Mouse (Mus musculus) brain, adult 2 months (tissue): Measurements from ENCODE around the gene Fam19a2.

Experiments
- DNase-seq: peaks from one replicate; pipeline ENCODE4 v3.0.0; 2011; ENCODE audit warnings: low read depth, low spot score

Gene Fam19a2

GRCm38 (mm10) chr10:123263876-123264309, at the start of gene Fam19a2:
Gene Fam19a2 (plus strand): TSS chr10:123263996.
- peak; percentile 92 for DNase-seq

- no peak for DNase-seq
Measured at GRCm38 (mm10) chr10:123222785-123223184, 41.0 kb upstream of the Fam19a2 start.

- no peak for DNase-seq
Measured at GRCm38 (mm10) chr10:123229420-123229819, 34.4 kb upstream of the Fam19a2 start.

- DNase-seq: no peak
Measured at GRCm38 (mm10) chr10:123248063-123248462, 15.7 kb upstream of the Fam19a2 start.

- no peak for DNase-seq
Measured at GRCm38 (mm10) chr10:123251904-123252303, 11.9 kb upstream of the Fam19a2 start.

GRCm38 (mm10) chr10:123254299-123254698, 9.5 kb upstream of the Fam19a2 start:
- DNase-seq: peak; percentile 61

- peak; percentile 10 for DNase-seq
Measured at GRCm38 (mm10) chr10:123255674-123256348, 8.0 kb upstream of the Fam19a2 start.

GRCm38 (mm10) chr10:123264461-123265191, 830 bp downstream of the Fam19a2 start:
- DNase-seq: peak; percentile 89

GRCm38 (mm10) chr10:123265241-123265790, 1.5 kb downstream of the Fam19a2 start:
- DNase-seq: peak; percentile 24

GRCm38 (mm10) chr10:123268568-123268967, 4.8 kb downstream of the Fam19a2 start:
- DNase-seq: peak; percentile 66

- DNase-seq: no peak
Measured at GRCm38 (mm10) chr10:123274554-123274953, 10.8 kb downstream of the Fam19a2 start.

GRCm38 (mm10) chr10:123307300-123307699, 43.5 kb downstream of the Fam19a2 start:
- peak; percentile 16 for DNase-seq

- DNase-seq: no peak
Measured at GRCm38 (mm10) chr10:123326271-123326670, 62.5 kb downstream of the Fam19a2 start.

- no peak for DNase-seq
Measured at GRCm38 (mm10) chr10:123341280-123341679, 77.5 kb downstream of the Fam19a2 start.

GRCm38 (mm10) chr10:123342591-123343236, 78.9 kb downstream of the Fam19a2 start:
- DNase-seq: peak; percentile 78

GRCm38 (mm10) chr10:123346301-123346700, 82.5 kb downstream of the Fam19a2 start:
- no peak for DNase-seq

- DNase-seq: no peak
Measured at GRCm38 (mm10) chr10:123353667-123354066, 89.9 kb downstream of the Fam19a2 start.

- DNase-seq: no peak
Measured at GRCm38 (mm10) chr10:123357010-123357409, 93.2 kb downstream of the Fam19a2 start.

- no peak for DNase-seq
Measured at GRCm38 (mm10) chr10:123360492-123360891, 96.7 kb downstream of the Fam19a2 start.

GRCm38 (mm10) chr10:123364628-123365027, 100.8 kb downstream of the Fam19a2 start:
- DNase-seq: peak; percentile 68

- DNase-seq: no peak
Measured at GRCm38 (mm10) chr10:123367152-123367864, 103.5 kb downstream of the Fam19a2 start.
